Mouse (Mus musculus): ENCODE data around the gene Nmt2.

The Nmt2 gene

DNA sequence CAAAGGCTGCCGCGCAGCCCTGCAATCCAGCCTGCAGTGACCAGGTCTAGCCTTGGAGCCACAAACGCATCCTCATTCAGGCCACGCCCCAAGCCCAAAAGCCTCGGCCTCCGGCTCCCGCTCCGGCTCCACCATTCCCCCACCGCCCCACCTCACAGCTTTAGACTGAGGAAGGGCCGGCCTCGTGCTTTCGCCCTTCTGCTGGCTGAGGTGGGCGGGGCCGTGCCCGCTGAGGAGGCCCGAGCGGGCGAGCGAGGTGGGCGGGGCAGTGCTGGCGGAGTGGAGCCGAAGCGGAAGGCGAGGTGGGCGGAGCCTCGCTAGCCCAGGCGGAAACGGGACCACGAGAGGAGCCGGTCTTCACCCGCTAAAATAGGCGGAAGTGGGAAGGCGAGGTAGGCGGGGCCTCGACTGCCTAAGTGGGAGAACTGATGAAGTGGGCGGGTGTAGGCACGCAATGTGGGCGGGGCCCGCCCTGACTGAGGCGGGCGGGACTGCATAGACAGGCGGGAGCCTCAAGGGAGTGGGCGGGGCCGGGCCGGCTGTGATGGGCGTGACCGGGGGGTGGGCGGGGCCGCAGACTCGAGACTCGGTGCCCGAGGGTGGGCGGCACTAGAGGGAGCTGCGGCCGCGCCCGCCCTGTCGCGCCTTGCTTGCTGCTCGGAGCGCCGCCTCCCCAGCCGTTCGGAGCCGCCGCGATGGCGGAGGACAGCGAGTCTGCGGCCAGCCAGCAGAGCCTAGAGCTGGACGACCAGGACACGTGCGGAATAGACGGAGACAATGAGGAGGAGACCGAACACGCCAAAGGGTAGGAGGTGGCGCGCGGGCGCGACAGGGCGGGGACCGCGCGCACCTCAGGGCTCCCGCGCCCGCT is at the start of gene Nmt2:
Gene Nmt2 (plus strand): TSS at position 611 of the 871 bp plus-strand sequence.
- DNase-seq (ENCODE audit: low read depth), result peak; percentile 100

DNA sequence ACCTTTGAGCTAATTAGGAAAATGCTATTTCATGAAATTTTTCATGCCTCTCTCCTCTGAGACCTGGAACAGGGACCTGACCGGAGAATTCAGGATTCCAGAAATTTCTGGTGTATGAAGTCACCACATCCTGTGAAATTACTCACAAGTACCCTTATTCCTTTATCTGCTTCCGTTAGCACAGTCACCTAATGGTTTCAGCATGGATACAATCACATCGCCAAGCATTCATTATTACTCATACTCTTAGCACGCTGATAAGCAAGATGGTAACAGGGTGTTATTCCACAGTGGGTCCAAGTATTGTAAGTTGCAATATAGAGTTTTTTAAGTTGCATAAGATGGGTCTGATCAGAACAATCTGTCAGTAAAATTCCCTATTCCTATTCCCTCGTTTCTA is 44.8 kb upstream of the Nmt2 start:
- DNase-seq (ENCODE audit: low read depth), result peak; percentile 64

DNA sequence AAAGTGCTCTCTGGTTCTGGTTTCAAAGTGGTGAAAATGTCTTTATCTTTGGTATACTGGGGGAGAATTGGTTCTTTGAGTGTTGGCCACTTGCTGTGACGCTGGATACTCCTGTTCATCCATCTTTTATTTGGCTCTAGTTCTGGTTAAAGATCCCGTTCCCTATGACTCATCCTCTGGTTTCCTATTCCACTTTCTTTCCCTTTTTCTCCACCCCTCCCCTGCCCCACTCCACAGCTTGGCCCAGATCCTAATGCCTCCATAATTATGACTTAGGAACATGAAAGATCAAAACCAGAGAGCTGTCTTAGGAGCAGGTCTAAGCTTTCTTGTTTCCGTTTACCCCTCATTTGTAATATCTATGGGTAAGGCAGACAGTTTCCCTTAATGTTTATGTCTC is 39.8 kb upstream of the Nmt2 start:
- peak; percentile 54 for DNase-seq (ENCODE audit: low read depth)

- no peak for DNase-seq (ENCODE audit: low read depth)
Measured at GRCm38 (mm10) chr2:3251309-3251708, 32.7 kb upstream of the Nmt2 start.

DNA sequence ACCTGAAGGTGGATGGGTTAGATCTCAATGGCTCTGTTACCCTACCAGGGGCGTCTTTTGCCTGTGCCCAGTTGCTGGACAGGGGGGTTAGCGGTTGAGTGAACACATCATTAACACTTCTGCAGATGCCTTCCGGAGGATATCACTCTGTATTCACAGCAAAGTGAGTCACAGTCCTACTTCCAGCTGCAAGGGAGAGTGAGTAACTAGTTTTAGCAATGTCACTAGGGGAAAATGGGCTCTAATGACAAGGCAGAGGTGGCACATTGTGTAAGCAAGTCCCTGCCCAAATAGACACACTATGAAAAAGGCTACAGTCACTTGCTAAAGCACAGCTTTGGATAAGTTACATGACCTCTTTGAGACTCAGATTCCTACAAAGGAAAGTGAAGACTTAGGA is 17.5 kb upstream of the Nmt2 start:
- DNase-seq (ENCODE audit: low read depth), result no peak

DNA sequence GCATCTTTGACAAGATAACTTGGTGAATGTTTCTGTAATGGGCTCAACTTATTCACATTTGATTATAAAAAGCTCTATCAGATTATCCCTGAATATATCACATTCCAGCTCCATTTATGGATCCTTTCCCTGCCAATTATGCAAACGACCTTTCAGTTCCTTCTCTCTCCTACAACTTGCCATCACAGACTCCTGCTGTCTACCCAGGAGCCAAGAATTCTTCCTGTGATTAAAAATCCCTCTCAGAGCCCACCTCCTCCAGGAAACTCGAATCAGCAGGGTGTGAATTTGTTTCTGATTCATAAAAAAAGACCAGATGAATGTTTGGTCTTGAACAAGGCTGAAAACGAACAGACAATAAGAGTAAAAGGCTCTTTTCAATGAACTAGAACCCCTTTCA is 16.1 kb upstream of the Nmt2 start:
- DNase-seq (ENCODE audit: low read depth), result no peak

DNA sequence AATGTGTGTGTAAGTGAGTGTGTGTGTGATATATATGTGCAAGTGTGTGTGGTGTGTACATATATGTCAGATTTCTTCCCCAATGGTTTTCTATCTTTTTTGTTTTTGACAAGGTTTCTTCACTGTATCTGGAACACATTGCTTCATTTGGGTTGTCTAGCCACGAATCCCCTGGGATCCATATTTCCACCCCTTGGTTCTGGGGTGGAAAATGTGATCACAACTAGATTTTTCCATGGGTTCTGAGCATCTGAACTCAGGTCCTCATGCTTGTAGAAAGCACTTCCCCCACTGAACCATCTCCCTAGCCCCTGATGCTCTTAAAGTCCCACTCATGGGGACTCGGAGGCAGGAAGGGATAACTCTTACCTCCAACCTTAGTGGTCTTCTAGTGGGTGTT is 10.7 kb upstream of the Nmt2 start:
- DNase-seq (ENCODE audit: low read depth), result peak; percentile 37

GRCm38 (mm10) chr2:3276106-3276505 is 7.9 kb upstream of the Nmt2 start:
- DNase-seq (ENCODE audit: low read depth), result no peak

- peak; percentile 48 for DNase-seq (ENCODE audit: low read depth)
Measured at GRCm38 (mm10) chr2:3277502-3277901, 6.5 kb upstream of the Nmt2 start.

DNA sequence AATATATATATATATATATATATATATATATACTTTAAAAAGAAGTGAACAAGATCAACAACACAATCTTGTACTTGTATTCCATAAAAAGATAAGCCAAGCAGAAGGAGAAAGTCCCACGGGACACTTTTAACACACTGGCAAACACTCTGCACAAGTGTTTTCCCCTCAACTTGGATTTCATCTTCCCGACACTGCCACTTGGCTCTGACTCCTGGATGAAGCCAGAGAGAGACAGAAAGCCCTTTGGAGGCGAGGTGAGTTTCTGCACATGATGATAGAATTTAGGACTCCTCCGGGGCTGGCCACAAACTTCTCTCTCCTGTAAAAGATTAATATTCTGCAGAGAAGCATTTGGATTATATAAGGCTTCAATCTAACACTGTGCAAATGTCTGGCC is 2.7 kb upstream of the Nmt2 start:
- DNase-seq (ENCODE audit: low read depth), result peak; percentile 9

GRCm38 (mm10) chr2:3282866-3283601 is 978 bp upstream of the Nmt2 start:
- peak; percentile 80 for DNase-seq (ENCODE audit: low read depth)

DNA sequence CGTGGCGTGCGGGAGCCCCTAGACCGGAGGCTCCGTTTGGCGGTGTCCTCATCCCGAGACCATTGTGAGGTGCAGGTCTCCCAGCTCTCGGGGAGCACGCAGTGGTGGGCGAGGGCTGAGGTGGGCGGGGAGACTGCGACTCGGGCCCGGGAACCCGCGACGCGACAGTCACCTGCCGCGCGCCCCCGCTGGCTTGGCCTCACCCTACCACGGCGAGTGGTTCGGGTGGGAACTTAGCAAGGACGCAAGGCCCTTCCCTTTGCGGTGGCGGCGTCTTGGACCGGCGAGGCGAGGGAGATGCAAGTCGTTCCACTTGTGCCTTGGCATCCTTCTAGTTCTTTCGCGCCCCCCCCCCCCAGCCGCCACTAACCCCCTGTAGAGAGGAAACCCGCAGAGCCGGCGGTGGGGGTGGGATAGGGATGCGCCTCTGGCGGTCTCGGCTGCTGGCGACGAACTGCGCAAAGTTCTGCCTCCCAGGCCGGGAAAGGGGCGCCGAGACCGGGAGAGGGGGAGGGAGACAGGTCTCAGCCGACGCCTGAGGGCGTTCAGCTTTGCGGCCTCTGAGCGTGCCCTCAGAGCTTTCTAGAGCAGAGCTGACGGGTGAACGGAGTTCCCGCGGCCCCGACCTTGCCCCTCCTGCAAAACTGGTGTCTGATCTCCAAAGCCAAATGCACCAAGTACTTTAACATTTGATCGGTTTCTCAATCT is 615 bp downstream of the Nmt2 start:
- peak; percentile 72 for DNase-seq (ENCODE audit: low read depth)

DNA sequence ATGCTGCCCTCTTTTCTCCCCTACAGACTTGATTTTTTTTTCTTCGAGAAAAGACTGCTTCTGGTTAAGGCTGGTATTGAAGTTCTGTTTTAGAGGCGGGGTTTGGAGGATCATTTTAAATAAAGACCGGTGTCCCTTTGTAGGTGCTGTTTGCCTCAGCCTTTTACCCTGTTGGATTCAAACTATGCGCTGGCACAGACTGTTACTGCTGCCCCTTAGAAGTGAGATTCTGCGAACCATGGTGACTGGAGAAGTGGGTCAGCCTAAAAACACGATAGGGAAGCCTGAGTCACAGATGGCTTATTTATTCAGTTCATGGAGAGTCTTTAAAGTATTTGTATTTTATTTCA is 1.1 kb downstream of the Nmt2 start:
- no peak for DNase-seq (ENCODE audit: low read depth)

DNA sequence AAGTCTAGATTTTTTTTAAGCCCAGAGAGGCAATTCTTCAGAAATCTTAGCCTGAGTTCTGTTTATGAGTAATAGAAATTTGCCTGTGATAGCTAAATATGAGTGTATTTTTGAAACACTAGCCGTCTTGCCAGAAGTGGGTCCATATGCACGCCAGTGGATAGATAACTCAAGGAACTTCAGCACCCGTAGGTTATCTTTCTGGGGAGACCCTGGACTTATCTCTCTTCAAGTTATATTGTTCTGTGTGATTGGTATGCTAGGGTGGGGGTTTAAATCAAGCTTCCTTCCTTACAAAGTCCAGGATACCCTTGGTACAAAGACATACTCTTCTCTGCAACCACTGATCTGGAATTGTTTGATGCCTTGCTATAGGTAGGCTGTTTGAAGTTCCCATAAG is 1.7 kb downstream of the Nmt2 start:
- DNase-seq (ENCODE audit: low read depth), result peak; percentile 17

GRCm38 (mm10) chr2:3286243-3286642 is 2.2 kb downstream of the Nmt2 start:
- no peak for DNase-seq (ENCODE audit: low read depth)

DNA sequence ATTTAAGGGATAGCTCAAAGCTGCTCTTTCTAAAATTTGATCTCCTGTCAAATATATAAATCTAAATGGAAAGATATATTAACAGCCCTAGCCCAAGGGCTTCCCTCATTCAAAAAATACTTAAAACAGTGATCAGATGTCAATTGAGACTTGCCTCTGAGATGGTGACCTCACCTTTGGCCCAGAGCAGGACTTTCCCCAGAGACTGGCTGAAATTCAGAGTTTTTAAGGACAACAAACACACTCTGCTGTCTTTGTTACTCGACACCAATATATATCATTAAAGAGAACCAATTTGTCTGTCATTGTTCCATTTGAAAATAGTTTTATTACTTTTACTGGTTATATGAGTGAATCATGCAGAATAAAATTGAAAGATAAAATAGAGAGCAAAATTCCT is 5.6 kb downstream of the Nmt2 start:
- no peak for DNase-seq (ENCODE audit: low read depth)

GRCm38 (mm10) chr2:3292170-3292569 is 8.2 kb downstream of the Nmt2 start:
- no peak for DNase-seq (ENCODE audit: low read depth)

DNA sequence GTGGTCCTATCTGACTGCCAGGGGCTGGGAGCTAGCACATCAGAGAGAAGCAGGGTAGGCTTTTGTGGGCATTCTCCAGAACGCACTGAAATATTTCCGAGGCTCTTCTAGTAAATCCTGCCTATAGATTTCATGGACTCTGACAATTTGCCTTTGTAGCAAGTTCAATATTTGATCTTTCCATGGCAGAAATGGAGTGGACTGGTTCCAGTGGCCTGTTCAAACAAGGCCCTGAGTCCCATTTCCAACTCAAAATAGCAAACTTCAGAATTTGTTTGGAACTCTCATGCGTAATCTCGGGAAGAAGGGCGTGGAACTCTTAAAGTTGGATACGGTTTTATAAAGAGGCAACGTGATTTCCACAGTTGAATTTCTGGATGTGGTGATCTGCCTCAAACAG is 11.8 kb downstream of the Nmt2 start:
- no peak for DNase-seq (ENCODE audit: low read depth)

DNA sequence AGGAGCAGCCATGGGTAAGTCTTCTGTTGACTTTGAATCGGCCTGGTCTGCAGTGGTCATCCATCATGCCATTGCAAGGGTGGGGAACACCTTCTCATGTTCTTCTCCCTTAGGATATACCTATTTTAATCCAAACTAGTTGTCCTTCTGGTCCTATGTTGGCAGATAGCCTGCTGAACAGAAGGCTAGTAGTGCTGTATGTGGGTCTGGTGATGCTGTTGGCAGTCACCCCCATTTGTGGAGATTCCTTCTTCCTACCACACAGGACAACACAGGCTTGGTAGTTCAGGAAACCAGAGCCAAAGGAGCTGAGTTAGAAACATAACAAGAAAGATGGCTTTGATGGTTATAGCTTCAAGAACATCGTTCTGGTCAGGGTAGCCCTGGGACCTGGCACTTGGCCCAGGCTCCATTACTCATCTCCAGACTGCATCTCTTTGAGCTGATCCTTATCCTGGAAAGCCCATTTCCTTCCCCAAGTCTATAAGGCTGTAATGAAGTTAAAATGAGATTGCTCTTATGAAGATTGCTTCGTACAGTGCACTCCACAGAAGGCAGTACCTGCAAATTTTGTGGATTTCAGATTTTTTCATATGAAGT is 21.5 kb downstream of the Nmt2 start:
- DNase-seq (ENCODE audit: low read depth), result peak; percentile 88

DNA sequence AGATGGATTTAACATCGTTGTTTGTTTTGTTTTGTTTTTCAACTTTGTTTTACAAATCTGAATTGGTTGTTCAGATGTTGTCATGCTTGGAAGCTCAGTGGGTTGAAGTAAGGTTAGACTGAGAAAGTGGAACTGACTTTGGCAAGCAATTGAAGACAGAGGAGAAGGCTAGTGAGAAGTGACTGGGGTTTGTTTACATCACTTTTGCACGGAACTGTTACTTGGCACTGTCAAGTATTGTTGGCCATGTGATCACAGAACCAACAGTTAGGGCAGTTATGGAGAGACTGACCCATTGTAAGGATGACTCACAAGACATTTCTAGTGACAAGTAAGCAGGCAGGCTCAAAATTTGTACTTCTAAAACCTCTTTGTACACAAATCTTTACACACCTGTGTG is 39.1 kb downstream of the Nmt2 start:
- DNase-seq (ENCODE audit: low read depth), result no peak

- DNase-seq (ENCODE audit: low read depth), result no peak
Measured at GRCm38 (mm10) chr2:3324381-3325130, 40.5 kb downstream of the Nmt2 start.

DNA sequence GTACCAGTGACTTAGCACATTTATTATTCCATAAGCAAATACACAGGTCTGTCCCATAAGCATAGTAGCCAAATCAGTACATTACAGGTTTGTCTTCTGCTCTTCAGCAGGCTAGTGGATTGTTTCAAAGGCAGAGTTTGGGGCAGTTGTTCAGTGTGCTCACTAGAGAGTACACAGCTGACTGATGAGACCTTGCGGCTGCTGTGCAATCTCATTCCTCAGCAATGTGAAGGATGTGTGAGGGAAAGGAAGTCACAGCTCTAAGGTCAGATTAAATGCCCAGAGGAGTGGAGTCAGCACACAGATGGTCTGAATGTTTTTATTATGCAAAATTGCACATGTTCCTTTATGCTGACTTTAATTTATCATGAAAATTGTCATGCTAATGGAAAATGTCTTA is 42.5 kb downstream of the Nmt2 start:
- DNase-seq (ENCODE audit: low read depth), result no peak

Data from NIH3T3 (cell line).